Mouse (Mus musculus) embryonic fibroblast, embryonic 13.5 days (primary cell): ENCODE data around the gene Rras.

Source experiments
- CTCF ChIP-seq: IDR thresholded peaks from 2 replicates; pipeline ENCODE4 v1.5.1; 2011; ENCODE audit warnings: mild to moderate bottlenecking, control low read depth, low read length, moderate library complexity, borderline replicate concordance; ENCODE audit not compliant: insufficient read depth
- POLR2A ChIP-seq: IDR thresholded peaks from 2 replicates; pipeline ENCODE4 v1.6.1; 2011; ENCODE audit warnings: low read depth, mild to moderate bottlenecking, control low read depth, low read length, moderate library complexity

DNA sequence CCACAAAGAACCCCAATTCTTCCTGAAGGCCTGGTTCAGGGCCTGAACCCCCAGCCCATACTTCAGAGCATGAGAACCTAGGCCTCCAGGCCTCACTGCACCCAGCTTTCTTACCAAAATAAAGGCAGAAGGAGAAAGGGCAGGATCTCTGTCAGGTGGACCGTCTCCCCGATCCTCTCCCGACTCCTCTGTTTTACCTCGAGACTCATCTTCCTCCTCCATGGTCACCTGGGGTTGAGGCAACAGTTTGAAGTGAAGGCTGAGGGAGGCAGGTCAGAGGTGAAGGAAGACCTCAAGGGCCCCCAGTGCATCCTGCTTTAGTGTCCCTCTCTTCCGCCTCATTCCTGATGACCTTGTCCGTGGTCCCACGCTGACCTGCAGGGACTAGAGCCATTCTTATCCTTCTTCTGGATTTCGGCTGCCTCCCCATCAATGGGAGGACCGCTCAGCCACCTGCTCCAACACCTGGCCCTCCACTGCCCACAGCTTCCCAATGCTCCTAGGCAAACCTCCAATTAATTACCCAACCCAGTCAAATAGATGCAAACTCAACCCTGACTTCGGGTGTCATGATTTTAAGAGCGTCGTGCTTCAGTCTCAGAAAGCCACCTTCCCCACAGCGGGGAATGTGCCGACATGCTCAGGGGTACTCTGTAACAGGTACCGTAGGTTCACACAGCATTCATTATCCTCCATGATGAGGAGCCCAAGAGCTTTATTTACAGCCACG lies 4.2 kb upstream of the Rras start:
- TF ChIP-seq CTCF (no peak), POLR2A (no peak)
